Mouse (Mus musculus) thymus, postnatal 4 days (tissue): ENCODE data around the gene Gm36864.
"Not testable (repeated sequence)": the region's sequence is repeated elsewhere in the genome, so short reads cannot be mapped to it uniquely, and the experiment has no call there.

Experiments
- DNase-seq: peaks from one replicate; pipeline ENCODE4 v3.0.0; 2021

Gm36864 gene

GRCm38 (mm10) chr7:44235909-44236308 lies at the start of gene Gm36864:
TSS of gene Gm36864 (plus strand) at chr7:44236177.
- DNase-seq = no peak

DNA sequence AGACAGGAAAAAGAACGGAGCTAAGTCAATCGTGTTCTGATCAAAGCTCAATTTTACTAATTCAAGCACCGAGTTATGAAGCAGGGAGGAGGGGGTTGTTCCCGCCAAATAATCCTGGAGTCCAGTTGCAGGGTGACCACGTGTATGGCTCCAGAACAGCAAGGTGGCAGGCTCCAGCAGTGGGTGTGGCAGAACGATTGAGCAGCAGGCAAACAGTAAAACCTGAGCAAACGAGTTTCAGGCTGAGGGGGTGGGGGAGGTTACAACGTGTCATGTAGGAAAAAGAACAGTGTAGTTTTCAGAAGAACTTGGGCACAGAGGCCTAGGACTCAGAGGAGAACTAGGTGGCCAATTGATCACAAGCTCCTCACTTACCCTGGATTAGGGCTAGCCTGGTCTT lies 49.5 kb upstream of the Gm36864 start:
- DNase-seq = not testable (repeated sequence)

GRCm38 (mm10) chr7:44187936-44188335 lies 48.0 kb upstream of the Gm36864 start, which contains the start of gene Klk1b24:
TSS of gene Klk1b24 (plus strand) at chr7:44188236.
- not testable (repeated sequence) for DNase-seq

GRCm38 (mm10) chr7:44193466-44193865 lies 42.5 kb upstream of the Gm36864 start:
- not testable (repeated sequence) for DNase-seq

DNA sequence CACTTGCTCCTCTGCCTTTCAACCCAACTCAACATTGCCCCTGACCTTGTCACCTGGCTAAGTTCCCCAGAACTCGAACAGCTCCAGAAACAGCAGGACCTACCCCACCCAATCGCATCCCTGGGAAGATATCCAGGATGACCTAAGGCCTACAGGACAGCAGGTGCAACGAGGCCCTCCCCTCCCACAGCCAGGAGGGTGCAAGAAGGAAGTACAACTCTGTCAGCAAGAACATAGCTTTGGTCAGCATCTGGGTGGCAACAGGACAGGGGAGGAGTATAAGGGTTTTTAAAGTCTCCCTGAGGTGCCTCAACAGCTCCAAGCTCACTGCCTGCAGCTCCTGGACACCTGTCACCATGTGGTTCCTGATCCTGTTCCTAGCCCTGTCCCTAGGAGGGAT lies 38.1 kb upstream of the Gm36864 start, which contains the start of gene Klk1b3:
Gene Klk1b3, plus strand, starts transcription at position 301 of the 400 bp plus-strand sequence.
- DNase-seq = no peak

DNA sequence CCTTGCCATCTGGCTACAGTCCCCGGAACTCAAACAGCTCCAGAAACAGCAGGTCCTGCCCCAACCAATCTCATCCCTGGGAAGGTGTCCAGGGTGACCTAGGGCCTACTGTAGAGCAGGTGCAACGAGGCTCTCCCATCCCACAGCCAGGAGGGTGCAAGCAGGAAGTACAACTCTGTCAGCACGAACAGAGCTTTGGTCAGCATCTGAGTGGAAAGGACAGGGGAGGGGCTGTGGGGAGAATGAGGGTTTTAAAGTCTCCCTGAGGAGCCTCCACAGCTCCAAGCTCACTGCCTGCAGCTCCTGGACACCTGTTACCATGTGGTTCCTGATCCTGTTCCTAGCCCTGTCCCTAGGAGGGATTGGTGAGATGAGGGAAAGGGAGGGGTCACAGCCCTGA lies 28.8 kb upstream of the Gm36864 start, which contains the start of gene Klk1b4:
Gene Klk1b4, plus strand, starts transcription at position 301 of the 400 bp plus-strand sequence.
- DNase-seq = not testable (repeated sequence)

- DNase-seq = no peak
These were observed 27.7 kb upstream of the Gm36864 start for GRCm38 (mm10) chr7:44208307-44208706.

DNA sequence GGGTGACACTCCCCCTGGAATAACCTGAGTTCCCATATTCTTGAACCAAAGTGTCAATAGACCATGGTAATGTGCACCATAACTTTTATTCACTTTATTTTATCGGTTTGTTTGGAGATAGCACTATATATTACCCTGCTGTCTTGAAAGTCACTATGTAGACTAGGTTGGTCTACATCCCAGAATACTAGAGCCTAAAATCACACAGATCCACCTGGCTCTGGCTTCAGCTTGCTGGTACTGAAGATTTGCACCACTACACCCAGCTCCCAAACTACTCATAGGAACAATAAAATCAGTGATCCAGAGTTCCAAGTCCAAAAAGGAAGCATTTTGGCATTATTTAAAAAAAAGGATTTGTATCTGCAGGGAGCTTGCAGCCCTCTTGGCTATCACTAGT lies 20.3 kb upstream of the Gm36864 start, which contains the start of gene Klk1b5:
Gene Klk1b5, plus strand, starts transcription at position 301 of the 400 bp plus-strand sequence.
- no peak for DNase-seq

GRCm38 (mm10) chr7:44221601-44222000 lies 14.4 kb upstream of the Gm36864 start:
- not testable (repeated sequence) for DNase-seq

- DNase-seq = not testable (repeated sequence)
These were observed 13.6 kb upstream of the Gm36864 start for GRCm38 (mm10) chr7:44222335-44222734.

GRCm38 (mm10) chr7:44225076-44225475 lies 10.9 kb upstream of the Gm36864 start, which contains the start of gene Klk1:
TSS of gene Klk1 (plus strand) at chr7:44225360.
- DNase-seq = no peak

DNA sequence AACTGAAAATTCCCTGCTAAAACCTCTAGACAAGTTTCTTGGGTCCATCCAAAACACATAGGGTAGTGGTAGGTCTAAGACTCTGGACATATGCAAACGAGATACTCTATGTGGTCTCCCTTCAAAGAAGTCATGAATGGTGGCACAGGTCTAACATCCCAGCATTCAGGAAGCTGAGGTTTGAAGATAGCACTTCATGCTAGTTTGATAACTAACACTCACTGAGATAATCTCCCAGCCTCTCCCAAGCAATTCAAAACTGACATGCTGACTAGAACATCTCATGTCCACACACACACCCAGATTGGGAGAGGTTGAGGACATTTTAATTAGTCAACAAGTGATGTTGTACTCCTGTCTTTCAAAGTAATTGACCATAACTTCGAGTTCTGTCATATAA lies 3.9 kb downstream of the Gm36864 start:
- no peak for DNase-seq

- no peak for DNase-seq
These were observed 4.7 kb downstream of the Gm36864 start for GRCm38 (mm10) chr7:44240712-44241111.

GRCm38 (mm10) chr7:44241163-44241562 lies 5.2 kb downstream of the Gm36864 start:
- no peak for DNase-seq

- DNase-seq = no peak
These were observed 8.1 kb downstream of the Gm36864 start for GRCm38 (mm10) chr7:44244080-44244479.

DNA sequence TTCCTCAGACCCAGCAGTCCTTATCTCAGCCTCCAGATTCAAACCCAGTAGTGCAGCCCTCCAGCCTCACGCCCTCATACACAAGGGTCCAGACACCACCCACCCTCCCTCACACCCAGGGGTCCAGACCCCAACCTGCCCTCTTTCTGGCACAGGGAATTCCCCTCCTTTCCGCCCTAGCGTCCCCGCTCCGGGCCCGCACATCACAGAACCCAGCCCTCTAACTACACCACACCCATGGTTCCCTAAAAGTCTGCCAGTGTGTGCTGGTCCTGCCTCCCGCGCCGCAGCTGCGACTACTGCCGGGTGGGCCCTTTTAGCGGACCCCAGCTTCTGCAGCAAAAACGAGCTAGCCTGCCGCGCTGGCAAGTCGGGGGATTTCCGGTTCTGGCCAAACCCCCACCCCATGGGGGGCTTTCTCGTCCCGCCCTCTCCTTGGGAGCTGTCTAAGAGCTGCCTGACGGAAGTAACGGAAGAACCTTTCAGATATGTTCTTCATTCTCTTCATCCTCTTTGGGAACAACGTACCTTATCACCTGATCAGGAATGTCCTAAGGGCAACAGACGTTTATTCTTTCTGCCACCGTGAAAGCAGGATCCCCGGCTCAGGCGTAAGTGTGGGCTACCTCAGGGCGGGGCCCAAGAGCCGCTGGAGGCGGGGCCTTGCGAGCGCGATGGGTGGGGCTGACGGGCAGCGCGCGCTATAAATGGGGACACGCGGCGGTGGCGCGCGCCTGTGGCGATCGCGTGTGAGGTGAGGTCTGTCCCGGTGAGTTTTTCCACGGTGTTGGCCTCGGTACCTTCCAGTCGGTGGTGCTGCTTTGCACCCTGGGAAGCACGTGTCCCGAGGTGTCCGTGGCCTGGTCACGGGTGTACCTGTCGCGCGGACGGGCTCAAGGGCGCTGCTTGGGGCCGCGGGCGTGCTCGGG lies 10.3 kb downstream of the Gm36864 start, which contains the start of the genes 1700028J19Rik and 2410002F23Rik:
Gene 1700028J19Rik, minus strand, starts transcription at position 641 of the 929 bp plus-strand sequence.
Gene 2410002F23Rik, plus strand, starts transcription at position 668 of the 929 bp plus-strand sequence.
- peak; percentile 96 for DNase-seq

DNA sequence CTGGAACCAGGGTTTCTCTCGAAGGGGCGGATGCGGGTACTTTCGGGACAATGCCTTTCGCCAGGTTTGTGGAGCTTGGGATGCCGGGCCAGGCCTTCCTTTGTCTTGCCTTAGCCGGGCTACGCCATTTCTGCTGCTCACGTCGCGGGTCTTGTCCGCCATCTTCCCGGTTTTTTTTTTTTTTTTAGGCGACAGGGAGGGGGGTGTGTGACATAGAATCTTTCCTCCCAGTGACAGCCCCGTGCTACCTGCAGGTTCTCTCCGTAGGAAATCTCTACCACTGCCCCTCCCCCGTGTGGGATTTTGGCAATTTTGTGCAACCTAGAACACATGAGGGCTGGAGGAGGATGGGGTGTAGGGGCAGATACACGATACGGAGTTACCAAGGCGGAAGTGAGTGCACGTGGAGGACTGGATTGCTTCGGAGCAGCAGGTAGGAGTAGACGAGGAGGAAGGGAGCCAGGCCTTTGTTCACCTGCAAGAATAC lies 11.1 kb downstream of the Gm36864 start:
- no peak for DNase-seq

DNA sequence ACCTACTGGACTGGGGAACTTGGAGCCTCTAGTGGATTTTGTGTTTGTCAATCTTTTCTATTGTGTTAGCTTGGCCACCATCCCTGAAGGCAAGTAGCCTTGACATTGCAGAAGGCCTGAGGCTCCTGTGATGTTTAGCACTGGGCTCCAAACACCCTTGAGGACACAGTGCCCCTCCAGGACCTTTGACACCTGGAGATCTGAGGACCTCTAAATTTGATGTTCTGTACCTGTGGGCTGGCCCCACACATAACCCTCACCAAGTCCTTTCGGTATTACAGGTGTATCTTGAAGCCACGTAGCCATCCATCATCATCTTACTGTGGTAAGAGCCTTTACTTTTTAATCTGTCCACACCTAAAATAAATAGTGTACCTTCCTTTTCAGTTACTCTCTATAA lies 12.0 kb downstream of the Gm36864 start:
- no peak for DNase-seq

DNA sequence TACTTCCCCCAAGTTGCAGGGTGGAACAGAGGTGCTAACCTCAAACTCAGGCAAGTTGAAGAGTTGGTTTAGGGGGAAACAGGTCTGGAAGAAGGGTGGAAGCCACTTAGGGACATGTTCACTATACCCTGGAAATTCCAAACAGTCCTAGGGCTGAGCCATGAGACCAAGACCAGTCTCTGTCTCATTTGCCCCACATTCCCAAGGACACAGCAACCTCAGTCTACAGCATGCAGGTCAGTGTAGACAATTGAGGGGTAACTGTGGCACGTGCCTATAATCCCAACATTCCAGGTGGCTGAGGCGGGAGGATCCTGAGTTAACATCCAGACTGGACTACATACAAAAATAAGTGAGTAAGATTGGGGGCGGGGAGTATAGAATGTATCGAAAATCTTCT lies 13.3 kb downstream of the Gm36864 start:
- DNase-seq = no peak

DNA sequence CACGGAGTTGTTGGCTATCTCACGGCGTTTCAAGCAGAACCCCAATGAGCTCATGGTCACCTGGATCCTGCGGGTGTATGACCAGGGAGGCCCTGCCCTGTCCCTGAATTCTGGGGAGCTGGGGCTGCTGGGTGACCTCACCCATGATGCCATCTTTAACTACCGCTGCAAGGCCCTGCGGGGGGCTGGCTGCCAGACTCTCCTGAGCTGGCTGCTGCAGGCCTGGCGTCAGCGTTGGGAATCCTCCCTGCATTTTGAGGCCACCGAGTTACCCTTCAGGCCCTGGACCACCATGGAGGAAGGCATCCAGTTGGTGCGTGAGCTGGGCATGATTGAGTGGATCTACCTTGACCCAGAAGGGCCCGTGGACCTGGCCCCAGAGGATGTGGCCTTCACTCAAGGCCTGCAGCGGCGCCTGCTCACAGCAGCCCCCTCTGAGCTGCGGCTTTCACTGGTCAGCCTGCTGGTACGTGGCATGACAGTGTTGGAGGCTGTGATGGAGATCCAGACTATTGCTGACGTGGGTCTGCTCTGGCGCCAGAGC lies 14.8 kb downstream of the Gm36864 start:
- not testable (repeated sequence) for DNase-seq

GRCm38 (mm10) chr7:44253023-44253616 lies 17.1 kb downstream of the Gm36864 start:
- DNase-seq = no peak

DNA sequence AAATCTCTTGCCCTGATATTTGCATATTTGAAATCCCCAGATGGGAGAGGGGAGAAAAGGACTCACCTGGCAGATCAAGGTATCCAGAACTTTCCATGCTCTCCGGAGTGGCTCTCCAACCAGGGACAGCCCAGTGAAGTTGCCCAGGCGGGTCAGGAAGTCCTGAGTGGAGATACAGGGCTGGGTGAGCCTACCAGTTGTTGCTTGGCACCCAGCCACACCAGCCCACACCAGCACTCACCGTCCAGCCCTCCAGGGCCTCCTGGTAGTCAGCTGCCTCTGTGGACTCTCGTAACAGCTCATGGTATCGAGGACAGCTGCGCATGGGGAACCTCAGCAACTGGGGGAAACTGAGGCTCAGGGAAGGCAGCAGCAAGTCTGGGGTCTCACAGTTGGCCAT lies 19.0 kb downstream of the Gm36864 start:
- no peak for DNase-seq

GRCm38 (mm10) chr7:44257278-44257677 lies 21.3 kb downstream of the Gm36864 start, which contains the start of gene Acp4:
TSS of gene Acp4 (minus strand) at chr7:44257378.
- no peak for DNase-seq
